Mouse (Mus musculus) myocyte (in vitro differentiated cells): Measurements from ENCODE around the gene Nmu.

ENCODE experiments used
- MAX ChIP-seq: IDR thresholded peaks from one replicate; pipeline ENCODE4 v1.6.1; 2011; ENCODE audit warnings: low read depth, mild to moderate bottlenecking, control low read depth
- MYOG ChIP-seq, 3 experiments: IDR thresholded peaks; one replicate each; pipeline ENCODE4 v1.6.1; 2011; ENCODE audit warnings: control low read depth in 2 of 3, low read depth in 2 of 3, mild to moderate bottlenecking in 2 of 3; ENCODE audit not compliant: insufficient read length in 2 of 3, control insufficient read depth in 1 of 3, insufficient read depth in 1 of 3
- POLR2A ChIP-seq: IDR thresholded peaks from one replicate; pipeline ENCODE4 v1.6.1; 2011; ENCODE audit warnings: low read depth, mild to moderate bottlenecking, control low read depth, moderate library complexity; ENCODE audit not compliant: insufficient read length
- TCF12 ChIP-seq: IDR thresholded peaks from one replicate; pipeline ENCODE4 v1.6.1; 2011; ENCODE audit warnings: mild to moderate bottlenecking, control low read depth; ENCODE audit not compliant: poor library complexity, insufficient read depth, severe bottlenecking

GRCm38 (mm10) chr5:76363453-76364104 lies at the start of gene Nmu:
- TF ChIP-seq TCF12: no peak
- no peak for TF ChIP-seq MAX
- no peak for TF ChIP-seq POLR2A
- TF ChIP-seq MYOG (IDR thresholded peaks at IDR 0.05; ENCODE audit: control insufficient read depth in 1 of 3, insufficient read depth in 1 of 3, insufficient read length in 2 of 3, low read depth in 2 of 3): no peak
